Mouse (Mus musculus) retina, postnatal 7 days (tissue): Measurements from ENCODE around the gene Mup4.
"Not testable (repeated sequence)": the region's sequence is repeated elsewhere in the genome, so short reads cannot be mapped to it uniquely, and the experiment has no call there.

Experiments used
- DNase-seq: peaks from one replicate; pipeline ENCODE4 v3.0.0-alpha.2; 2012; ENCODE audit warnings: low read depth, low spot score

Gene Mup4

DNA sequence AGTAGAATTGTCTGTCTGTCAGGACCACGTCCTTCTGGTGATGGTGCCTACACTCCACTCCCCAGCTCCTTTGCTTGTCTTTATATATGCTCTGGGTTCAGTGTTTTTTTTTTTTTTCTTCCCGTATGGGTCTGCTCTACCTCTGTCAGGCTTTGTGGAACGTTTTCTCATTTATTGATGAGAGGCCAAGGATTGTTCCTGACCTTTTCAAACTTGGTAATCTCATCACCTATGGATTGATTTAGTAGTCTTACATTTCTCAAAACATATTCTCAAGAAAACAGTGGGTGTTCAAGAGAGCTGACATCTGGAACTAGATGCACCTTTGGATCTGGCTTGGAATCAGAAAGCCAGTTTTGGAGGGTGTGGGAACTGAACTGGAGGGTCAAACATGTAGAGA lies at the start of gene Mup4:
TSS of gene Mup4 (minus strand) at position 101 of the 400 bp plus-strand sequence.
- DNase-seq, result no peak

DNA sequence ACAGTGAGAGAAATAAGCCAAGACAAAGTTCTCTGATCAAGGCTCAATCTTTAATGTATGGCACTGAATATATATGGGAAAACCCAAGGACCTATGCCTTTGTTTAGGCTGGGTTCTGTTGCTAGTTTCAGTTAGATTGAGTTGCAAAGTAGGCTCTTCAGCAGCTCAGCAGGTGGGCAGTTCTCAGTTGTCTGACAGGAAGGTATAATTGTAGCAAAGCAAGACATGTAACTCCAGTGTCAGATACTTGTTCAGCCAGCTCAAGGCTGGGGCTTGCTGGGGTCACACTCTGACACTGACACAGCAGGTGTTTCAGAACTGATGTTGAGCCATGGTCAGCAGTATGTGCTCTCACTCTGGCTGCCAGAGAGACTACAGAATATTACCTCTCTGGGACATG lies 37.4 kb upstream of the Mup4 start:
- not testable (repeated sequence) for DNase-seq

DNA sequence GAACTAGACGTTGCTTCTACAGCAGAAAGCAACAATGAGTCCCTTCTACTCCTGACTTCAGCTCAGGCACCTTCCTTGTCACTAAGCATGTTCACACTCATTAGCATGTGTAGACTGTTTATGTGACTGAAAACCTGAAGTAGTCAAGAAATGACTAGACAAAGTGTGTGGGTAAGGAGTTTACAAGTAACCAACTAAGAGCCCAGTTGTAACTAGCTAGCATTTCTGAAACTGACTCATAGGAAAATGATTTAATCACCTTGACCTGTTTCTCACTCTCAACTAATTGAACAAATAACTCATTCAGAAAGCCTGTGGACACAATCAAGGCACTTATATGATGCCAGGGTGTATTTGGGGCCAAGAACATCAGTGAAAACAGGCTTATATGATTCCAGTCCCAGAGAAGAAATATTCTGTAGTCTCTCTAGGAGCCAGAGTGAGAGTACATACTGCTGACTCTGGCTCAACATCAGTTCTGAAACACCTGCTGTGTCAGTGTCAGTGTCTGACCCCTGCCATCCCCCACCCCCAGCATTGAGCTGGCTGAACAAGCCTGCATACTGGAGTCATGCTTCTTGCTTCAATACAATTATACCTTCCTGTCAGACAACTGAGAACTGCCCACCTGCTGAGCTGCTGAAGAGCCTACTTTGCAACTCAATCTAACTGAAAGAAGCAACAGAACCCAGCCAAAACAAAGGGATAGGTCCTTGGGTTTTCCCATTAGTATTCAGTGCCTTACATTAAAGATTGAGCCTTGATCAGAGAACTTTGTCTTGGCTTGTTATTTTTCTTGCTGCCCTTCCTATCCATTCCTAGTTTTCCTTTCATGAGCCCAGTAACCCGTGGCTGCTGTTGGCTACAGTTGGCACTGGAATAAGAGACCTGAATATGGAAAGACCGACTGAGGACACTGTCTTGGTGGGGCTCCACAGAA lies 3.2 kb upstream of the Mup4 start, which contains the start of gene Mup6:
TSS of gene Mup6 (plus strand) at position 890 of the 940 bp plus-strand sequence.
- no peak for DNase-seq

DNA sequence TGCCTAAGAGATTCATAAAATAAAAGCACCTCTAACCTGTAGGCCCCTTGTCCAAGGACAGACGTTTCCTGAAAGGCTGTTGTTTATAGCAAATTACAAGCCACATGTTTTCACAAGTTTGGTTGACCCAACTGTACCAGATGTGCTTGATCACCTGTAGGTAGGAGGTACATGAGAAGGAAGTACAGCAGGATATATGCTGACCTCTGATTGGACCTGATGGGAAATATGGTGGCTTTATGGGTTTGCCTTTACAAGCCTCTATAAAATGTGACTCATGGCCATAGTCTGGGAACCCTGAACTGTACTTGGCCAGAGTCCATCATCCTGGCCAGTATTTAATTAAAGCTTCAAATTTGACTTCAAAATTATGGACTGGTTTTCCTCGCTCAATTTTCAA lies 23.0 kb downstream of the Mup4 start:
- DNase-seq, result no peak

DNA sequence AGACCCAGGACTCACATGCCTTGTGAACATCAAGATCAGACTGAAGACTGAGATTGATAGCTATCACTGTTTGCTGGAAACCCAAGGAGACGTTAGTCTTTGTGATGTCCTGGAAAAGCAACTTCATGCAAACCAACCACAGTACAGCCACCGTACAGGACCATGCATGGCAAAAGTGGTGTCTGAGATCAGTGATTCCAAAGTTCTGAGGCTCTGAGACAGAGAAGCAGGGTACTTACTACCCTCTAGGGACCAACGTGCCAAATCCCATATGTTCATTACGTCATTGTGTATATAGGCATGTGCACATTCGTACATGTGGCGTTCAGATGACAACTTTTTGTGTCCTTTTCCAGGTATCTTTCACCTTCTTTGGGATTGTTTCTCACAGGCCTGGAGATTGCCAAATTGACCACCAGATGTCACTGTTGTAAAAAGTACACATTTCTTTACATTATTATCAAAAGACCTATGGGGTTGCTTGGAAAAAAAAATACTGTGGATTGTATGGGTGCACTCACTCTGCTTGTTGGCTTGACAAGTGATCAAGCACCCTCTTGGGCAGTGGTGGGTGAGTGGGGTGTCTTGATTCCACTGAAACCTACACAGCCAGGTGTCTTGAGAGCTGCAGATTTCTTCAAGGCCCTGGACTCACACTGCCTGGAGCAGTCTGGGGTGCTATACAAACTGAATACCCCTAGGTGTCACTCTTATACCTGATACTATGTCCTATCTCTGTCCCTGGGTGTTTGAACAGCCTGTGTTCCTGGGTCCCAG lies 27.8 kb downstream of the Mup4 start:
- DNase-seq, result peak; percentile 3

DNA sequence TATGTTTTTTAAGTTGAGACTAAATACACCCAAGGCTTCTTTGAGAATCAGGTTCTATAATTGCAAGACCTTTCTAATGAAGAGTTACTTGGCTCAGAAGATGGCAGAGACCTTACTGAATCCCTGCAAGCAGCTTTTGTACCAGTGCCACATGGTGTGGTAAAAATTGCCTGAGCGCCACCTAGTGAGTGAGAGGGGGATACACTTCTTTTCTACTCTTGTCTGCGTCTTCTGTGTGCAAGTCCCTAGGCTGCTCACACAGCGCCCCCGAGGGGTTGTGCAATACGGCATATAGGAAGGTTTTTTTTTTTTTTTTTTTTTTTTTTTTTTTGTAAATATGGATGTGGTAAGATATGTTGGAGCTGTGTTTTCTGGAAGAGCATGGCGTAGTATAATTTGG lies 32.2 kb downstream of the Mup4 start:
- DNase-seq, result peak; percentile 28

DNA sequence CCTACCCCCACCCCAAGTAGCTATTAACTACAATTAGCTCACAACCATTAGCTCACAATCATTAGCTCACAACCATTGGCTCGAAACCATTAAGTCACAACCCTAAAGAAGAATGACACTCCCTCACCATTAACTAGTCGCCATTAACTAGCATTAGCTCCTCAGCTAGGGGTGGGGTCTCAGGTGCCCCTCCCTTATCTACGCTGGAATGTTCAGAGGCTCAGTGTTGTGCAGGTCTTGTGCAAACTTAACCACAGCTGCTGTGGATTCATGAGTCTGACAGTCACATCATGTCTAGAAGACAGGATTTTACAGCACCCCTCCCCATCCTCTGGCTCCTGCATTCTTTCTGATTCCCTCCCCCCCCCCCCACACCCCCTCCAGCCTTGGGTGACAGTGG lies 32.8 kb downstream of the Mup4 start:
- no peak for DNase-seq

DNA sequence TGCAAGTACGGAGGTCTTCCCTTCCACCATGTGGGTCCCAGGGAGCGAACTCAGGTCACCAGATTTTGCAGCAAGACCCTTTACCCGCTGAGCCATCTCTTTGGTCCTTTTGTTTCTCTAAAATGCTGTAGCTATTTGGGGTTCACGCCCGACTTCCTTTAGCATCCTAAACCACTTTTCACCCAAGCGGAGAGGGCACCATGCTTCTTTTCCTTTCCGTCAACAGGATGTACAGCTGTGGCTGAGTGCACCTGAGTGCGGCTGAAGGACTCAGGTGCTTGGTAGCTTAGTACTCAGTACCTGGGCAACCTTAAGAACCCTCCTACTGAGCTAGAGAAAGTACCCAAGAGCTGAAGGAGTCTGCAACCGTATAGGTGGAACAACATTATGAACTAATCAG lies 35.4 kb downstream of the Mup4 start:
- no peak for DNase-seq

DNA sequence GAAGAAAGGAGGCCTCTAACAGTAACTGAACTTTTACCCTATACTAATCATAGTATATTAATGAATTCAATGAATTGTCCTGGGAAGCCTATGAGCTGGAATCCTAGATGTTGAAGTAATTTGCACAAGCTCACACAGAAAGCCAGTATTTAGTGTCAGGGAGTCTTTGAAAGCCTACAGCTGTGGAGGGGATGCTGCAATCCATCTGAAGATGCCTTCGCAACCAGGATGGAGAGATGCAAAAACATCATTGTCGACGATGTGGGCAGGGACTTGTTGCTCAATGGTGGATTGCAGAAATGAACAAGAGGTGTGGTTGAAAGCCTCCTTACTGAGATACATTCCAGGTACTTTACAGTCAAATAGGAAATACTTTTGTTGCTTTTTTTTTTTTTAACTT lies 42.5 kb downstream of the Mup4 start:
- no peak for DNase-seq

DNA sequence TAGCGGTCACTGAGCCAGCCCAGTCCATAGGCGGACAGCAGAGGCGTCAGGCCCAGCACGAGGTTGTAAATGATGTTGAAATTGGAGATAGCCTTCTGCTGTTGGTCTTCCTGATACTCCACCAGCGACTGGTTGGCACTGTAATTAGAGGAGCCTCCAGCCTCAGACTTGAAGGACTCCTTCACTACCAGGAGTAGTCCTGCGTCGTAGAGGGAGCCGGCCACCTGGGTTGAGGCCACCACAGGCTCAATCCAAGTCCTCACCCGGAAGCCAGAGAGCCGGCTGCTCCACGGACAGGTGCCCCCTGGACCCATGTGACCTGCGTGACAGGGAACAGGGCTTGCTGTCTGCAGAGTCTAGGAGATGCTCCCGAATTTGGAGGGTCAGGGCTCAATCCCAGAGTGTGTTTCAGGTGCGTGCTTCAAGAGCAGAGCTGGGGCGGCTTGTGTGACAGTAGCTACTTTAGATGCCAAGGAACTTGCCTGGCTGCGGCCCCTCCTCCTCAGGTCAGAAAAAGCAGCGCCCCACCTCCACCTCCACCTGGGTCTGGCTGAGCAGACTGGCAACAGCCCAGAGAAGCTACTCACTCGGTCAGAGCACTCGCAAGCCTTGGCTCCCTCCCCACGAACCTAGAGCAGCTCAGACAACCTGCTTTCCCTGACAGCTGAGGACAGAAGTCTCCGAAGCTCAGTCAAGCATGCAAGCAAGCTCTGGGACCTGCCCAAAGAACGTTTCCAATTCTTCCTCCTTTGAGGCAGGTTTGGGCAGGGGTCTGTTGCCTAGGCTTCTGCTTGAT lies 45.7 kb downstream of the Mup4 start, which contains the start of gene Slc46a2:
TSS of gene Slc46a2 (minus strand) at position 449 of the 796 bp plus-strand sequence.
- no peak for DNase-seq

DNA sequence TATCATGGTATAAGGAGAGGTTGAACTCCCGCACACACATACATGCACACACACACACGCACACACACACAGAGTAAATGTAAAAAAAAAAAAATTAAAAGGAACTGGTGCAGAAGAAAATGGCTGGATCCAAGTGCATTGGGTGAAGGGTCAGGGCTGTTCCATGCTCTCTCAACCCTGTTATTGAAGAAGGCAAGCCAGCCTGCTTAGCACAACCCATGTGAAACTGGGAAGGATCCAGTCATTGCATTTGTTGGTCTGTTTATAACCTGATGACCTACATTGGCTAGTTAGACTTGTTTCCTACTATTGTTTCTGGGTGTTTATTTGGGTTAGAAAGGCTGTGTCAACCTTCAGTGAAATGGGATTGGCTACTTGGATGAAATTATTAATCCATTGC lies 51.7 kb downstream of the Mup4 start:
- no peak for DNase-seq

DNA sequence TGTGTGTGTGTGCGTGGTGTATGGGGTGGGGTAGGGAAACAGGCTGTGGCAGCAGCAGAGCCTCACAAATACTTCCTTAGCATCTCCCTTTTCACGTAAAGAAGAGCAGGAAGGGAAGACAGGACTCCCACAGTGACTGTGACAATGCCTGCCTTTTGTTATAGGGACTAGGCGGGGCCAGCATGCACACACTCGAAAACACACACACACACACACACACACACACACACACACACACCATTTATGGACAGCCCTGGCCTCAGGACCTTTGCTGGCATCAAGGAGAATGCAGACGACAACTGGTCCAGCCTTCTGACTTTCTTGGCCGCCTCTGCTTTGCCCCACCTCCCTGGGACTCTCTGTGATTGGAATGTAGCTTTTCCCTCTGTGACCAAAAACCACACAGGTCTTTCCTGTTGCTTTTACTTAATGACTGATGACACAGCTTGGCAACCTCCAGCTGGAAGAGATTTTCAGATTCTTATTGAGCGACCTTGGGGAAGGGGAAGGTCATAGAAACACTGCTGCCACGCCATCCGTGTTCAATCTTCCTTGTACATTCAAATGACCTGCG lies 52.8 kb downstream of the Mup4 start:
- DNase-seq, result no peak

DNA sequence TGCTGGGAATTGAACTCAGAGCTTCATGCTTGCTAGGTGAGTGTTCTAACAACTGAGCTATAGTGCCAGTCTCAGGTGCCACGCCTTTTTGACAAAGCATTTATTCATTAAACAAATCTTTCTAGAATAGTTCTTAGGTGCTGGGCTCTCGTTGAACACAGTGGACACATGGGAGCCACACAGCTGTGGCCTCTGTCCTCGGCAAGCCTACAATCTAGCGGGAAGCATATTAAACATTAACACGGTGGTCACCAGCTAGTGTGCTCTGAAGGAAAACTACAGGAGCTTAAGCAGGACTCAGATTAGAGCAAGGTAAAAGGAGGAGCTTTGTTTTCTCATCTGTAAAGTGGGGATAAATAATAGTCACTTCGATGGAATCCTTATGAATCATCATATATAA lies 53.4 kb downstream of the Mup4 start:
- DNase-seq, result no peak
